Comparison of ENCODE assay signal across 7 mouse cellular contexts in genomic region chr11:83302124-83302523, GRCm38 (mm10). TPM values are rescaled to one million over a fixed set of nuclear protein-coding genes. Genes with fewer than 3 reads are reported as not detected.
DNase-seq lines count a peak whose midpoint lies in the region; ATAC-seq lines count a peak whose summit lies in the region.

No protein-coding gene starts in this region.

- H3K27me3 ChIP-seq in forebrain, embryonic 11.5 days (ENCODE audit: control insufficient read depth, insufficient read depth, low read length) = no peaks in the 10 kb centered on the region
- H3K27me3 ChIP-seq in limb, embryonic 10.5 days (ENCODE audit: low read depth, poor library complexity, severe bottlenecking) = no peaks in the 10 kb centered on the region
- H3K27me3 ChIP-seq in midbrain, embryonic 16.5 days (ENCODE audit: control insufficient read depth, insufficient read depth, low read depth, low read length) = no peaks in the 10 kb centered on the region

- no peak for ATAC-seq in forebrain, embryonic 11.5 days (replicated peaks; ENCODE audit: low FRiP score)
- no peak for ATAC-seq in midbrain, embryonic 16.5 days

- 9% methylated on average over 10 of the region's 10 CpGs for WGBS in forebrain, embryonic 11.5 days
- WGBS in limb, embryonic 10.5 days = 8% methylated on average over 10 of the region's 10 CpGs
- 8% methylated on average over 10 of the region's 10 CpGs for WGBS in midbrain, embryonic 16.5 days

- H3K4me3 ChIP-seq in forebrain, embryonic 11.5 days (ENCODE audit: low read depth, low read length) = peak overlapping the region; percentile 95
- peak overlapping the region; percentile 94 for H3K4me3 ChIP-seq in limb, embryonic 10.5 days
- H3K4me3 ChIP-seq in midbrain, embryonic 16.5 days (ENCODE audit: low read depth, low read length) = peak overlapping the region; percentile 55

- no peaks in the 10 kb centered on the region for H3K9me3 ChIP-seq in forebrain, embryonic 11.5 days (ENCODE audit: control insufficient read depth, low read length)
- no peaks in the 10 kb centered on the region for H3K9me3 ChIP-seq in limb, embryonic 10.5 days (replicated peaks)
- H3K9me3 ChIP-seq in midbrain, embryonic 16.5 days (replicated peaks; ENCODE audit: control insufficient read depth, low read length, poor library complexity, severe bottlenecking) = no peaks in the 10 kb centered on the region

- H3K27ac ChIP-seq in forebrain, embryonic 11.5 days (ENCODE audit: low read depth, low read length) = peak overlapping the region; percentile 89
- peak overlapping the region; percentile 93 for H3K27ac ChIP-seq in limb, embryonic 10.5 days
- H3K27ac ChIP-seq in midbrain, embryonic 16.5 days (ENCODE audit: low read length) = peak overlapping the region; percentile 94

- DNase-seq in spleen, adult 18-20 months = peak; percentile 10 to 42
- no peak for DNase-seq in spleen, adult 12 weeks (ENCODE audit: low spot score)
- no peak for DNase-seq in forebrain, embryonic 11.5 days (ENCODE audit: low spot score)
- no peak for DNase-seq in limb, embryonic 10.5 days (ENCODE audit: low spot score)
- DNase-seq in gastrocnemius, postnatal 14 days = no peak
- no peak for DNase-seq in gastrocnemius, postnatal 4 days (ENCODE audit: low spot score in 2 of 2)

- no peaks in the 10 kb centered on the region for H3K36me3 ChIP-seq in forebrain, embryonic 11.5 days (ENCODE audit: control insufficient read depth, insufficient read depth, low read length)
- peaks cover 10% of the 10 kb centered on the region for H3K36me3 ChIP-seq in limb, embryonic 10.5 days
- no peaks in the 10 kb centered on the region for H3K36me3 ChIP-seq in midbrain, embryonic 16.5 days (ENCODE audit: control insufficient read depth, insufficient read depth, low read length)

- intact Hi-C loops in gastrocnemius, postnatal 14 days (cut with DNase I; ENCODE audit: low total_unique reads) = no loop called here

- H3K9ac ChIP-seq in forebrain, embryonic 11.5 days (ENCODE audit: low read length) = peak overlapping the region; percentile 95
- peak overlapping the region; percentile 81; the same call in 1 of the 2 replicates for H3K9ac ChIP-seq in midbrain, embryonic 16.5 days (ENCODE audit: low read depth, low read length)

- peak overlapping the region; percentile 77 for H3K4me2 ChIP-seq in forebrain, embryonic 11.5 days (ENCODE audit: low read depth, low read length, severe bottlenecking)
- H3K4me2 ChIP-seq in midbrain, embryonic 16.5 days (ENCODE audit: low read length) = peak overlapping the region; percentile 65

- H3K4me1 ChIP-seq in forebrain, embryonic 11.5 days (replicated peaks; ENCODE audit: control insufficient read depth, insufficient read depth, low read length) = peaks cover 7% of the 10 kb centered on the region
- H3K4me1 ChIP-seq in limb, embryonic 10.5 days = peaks cover 36% of the 10 kb centered on the region
- peaks cover 44% of the 10 kb centered on the region for H3K4me1 ChIP-seq in midbrain, embryonic 16.5 days (ENCODE audit: control insufficient read depth, insufficient read depth, low read length)

RNA-seq across cellular contexts. Expression of gene Pex12, which starts 0.3 kb away (rescaled TPM):
- 16.0 and 16.5 TPM in 2 replicates for polyA plus RNA-seq in forebrain, embryonic 11.5 days (2014; fragmentation: Nextera tagmentation; extraction: Ambion mirVana)
- polyA plus RNA-seq in limb, embryonic 10.5 days (2016; fragmentation: Nextera tagmentation; extraction: Ambion mirVana) = 13.0 and 13.9 TPM in 2 replicates
- 16.1 and 16.2 TPM in 2 replicates for polyA plus RNA-seq in midbrain, embryonic 16.5 days (2015; fragmentation: Nextera tagmentation; extraction: Ambion mirVana)
- total RNA-seq in gastrocnemius, postnatal 14 days (2021) = 10 to 100 TPM; 11.1 to 13.8 TPM
- 10 to 100 TPM; 13.7 to 14.2 TPM for total RNA-seq in gastrocnemius, postnatal 4 days (2021)

RNA-seq across cellular contexts. Expression of gene Ap2b1, which starts 3.3 kb away (rescaled TPM):
- 108 and 110 TPM in 2 replicates for polyA plus RNA-seq in forebrain, embryonic 11.5 days (2014; fragmentation: Nextera tagmentation; extraction: Ambion mirVana)
- 53.4 and 60.4 TPM in 2 replicates for polyA plus RNA-seq in limb, embryonic 10.5 days (2016; fragmentation: Nextera tagmentation; extraction: Ambion mirVana)
- polyA plus RNA-seq in midbrain, embryonic 16.5 days (2015; fragmentation: Nextera tagmentation; extraction: Ambion mirVana) = 135 and 137 TPM in 2 replicates
- total RNA-seq in gastrocnemius, postnatal 14 days (2021) = 10 to 100 TPM; 34.3 to 35.7 TPM
- total RNA-seq in gastrocnemius, postnatal 4 days (2021) = 10 to 100 TPM; 64.8 to 69.7 TPM

RNA-seq across cellular contexts. Expression of gene Slfn14, which starts 15.6 kb away (rescaled TPM):
- polyA plus RNA-seq in forebrain, embryonic 11.5 days (2014; fragmentation: Nextera tagmentation; extraction: Ambion mirVana) = 0.67 and 0.91 TPM in 2 replicates
- 0.08 and 0.15 TPM in 2 replicates for polyA plus RNA-seq in limb, embryonic 10.5 days (2016; fragmentation: Nextera tagmentation; extraction: Ambion mirVana)
- not detected in 2 replicates for polyA plus RNA-seq in midbrain, embryonic 16.5 days (2015; fragmentation: Nextera tagmentation; extraction: Ambion mirVana)
- total RNA-seq in gastrocnemius, postnatal 14 days (2021) = not detected
- total RNA-seq in gastrocnemius, postnatal 4 days (2021) = under 1 TPM; 0.07 to 0.26 TPM

Comparison
In these comparisons a context has a peak if more than half of its experiments do, and no peak if none do; other contexts are left out.
1. DNase-seq: peak in spleen, adult 18-20 months (2 of 2); none in spleen, adult 12 weeks (single experiment), forebrain, embryonic 11.5 days (single experiment), limb, embryonic 10.5 days (single experiment), gastrocnemius, postnatal 14 days (single experiment) and gastrocnemius, postnatal 4 days (0 of 2).
2. Peak in every context shown above with its lines, with median percentiles within 50 percentile points of each other: H3K27ac ChIP-seq and H3K4me3 ChIP-seq.